Mouse (Mus musculus): ENCODE data around the gene Pla2g6.

Gene Pla2g6

DNA sequence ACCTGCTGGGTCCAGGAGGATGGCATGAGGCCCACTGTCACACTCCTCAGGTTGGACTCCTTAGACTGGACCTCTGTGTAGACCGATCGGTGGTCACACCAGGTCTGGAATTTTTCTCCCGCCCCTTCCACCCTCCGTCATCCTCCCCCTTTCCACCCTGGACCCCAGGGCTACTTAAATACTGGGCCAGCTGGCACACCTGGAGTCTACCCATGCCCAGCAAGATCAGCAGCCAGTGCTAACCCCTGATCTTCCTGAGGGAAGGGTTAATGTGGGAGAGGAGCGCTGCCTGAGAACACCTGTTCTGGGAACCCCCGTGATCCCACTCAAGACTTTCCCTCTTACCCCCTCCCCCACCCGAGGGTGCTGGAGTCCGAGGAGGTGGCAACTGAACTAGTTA, 20.5 kb upstream of the Pla2g6 start:
- no peak for DNase-seq

DNA sequence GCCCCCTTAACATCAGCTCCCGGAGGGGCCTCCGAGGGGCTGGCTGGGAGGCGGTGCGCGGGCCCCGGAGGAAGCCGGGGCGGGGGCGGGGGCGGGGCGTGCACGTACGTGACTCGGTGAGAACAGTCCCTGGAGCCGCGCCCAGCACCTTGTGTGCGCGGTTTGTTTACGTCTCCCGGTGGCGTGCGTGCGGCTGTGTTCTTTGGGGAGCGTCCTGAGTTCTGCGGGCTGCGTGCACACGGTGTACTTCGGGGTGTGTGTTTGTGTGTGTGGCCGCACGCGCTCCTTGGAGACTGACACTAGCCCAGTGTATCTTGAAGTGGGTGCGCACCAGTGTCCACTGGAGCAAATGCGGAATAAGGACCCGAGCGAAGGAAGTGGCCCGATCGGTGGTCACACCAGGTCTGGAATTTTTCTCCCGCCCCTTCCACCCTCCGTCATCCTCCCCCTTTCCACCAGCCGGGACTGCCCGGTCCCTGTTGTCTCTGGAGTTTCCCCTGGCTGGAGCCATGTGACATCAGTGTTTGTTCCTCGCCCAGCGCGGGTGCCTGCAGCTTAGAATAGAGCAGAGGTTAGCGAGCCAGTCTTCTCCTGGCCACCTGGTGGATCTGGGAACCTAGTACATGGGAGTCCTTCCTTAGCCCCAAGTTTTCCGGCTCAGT, 19.8 kb upstream of the Pla2g6 start:
- DNase-seq: peak; percentile 82

DNA sequence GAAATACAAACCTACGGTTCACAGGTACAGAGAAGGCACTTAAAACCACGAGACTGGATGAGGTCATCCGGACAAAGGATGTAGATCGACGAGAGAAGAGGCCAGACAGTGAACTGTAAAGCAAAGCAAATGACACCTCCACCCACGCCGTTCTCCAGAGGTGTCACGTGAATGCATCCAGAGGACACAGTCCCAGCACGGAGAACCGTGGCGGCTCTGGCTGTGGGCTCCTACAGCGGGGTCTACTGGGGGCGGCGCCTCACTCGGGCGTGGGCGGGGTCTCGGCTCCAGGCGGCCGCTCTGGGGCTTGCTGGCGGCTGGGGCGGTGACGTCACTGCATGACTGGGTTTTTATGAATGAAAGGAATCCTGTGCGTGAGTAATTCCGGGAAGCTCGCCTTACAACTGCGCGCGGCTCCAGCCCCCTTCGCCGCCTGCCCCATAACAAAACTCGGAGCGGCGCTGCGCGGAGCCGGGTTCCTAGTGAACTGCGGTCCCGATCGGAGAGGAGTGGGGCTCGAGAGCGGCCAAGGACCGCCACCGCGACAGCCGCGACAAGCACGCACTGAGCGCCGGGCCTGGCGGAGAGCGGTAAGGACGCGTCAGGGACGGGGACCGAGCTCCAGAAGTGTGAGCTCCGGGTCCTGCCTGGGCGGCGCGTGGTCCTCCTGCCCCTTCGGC, 19.1 kb upstream of the Pla2g6 start:
- DNase-seq: peak; percentile 95

DNA sequence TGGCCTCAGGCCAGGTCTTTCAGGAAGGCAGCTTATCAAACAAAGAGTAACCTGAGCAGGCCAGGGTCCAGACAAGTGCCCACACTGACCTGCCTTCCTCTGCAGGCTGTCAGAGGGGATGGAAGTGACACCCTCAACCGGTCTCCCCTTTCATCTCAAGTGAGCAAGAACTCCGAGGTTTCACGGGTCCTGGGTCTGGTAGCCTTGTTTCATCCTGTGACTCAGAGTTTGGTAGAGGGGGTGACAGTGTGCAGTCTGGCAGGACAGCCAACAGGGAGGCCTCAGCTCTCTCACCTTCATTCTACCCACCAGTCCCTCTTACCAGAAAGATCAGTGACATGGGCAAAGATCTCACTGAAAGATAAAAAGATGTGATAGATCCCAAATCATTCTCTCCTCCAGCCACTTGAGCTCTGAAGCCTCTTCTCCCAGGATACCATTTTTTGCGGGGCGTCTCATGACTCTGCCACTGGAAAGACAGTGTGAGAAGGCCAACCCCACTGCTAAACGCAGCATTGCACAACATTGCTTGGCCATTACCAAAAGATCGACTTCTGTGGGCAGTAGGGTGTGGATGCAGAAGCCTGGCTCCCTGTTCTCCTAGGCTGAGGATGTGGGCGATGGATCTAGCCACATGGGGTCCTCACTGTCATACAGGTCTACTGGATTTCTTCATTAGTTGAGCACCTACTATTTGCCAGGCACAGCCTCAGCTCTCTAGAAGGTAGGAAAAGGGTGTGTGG, 18.0 kb upstream of the Pla2g6 start, which contains the start of gene Maff:
Gene Maff (plus strand): TSS at position 571 of the 743 bp plus-strand sequence.
- no peak for DNase-seq

DNA sequence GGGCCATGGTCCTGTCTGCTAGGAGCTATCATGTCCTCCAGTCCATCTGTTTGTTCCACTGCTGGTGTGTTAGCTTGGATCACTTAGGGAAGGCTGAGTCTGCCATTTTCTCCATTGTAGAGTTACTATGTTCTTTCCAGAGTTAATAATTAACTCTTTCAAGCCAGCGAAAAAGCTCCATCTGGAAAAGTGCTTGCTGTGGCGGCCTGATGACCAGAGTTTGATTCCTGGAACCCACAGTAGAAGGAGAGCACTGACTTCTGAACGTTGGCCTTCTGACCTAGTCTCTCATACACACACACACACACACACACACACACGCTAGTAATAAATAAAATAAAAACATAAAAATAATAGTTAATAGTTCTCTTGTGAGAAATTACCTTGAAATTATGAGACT, 16.4 kb upstream of the Pla2g6 start:
- DNase-seq: no peak

DNA sequence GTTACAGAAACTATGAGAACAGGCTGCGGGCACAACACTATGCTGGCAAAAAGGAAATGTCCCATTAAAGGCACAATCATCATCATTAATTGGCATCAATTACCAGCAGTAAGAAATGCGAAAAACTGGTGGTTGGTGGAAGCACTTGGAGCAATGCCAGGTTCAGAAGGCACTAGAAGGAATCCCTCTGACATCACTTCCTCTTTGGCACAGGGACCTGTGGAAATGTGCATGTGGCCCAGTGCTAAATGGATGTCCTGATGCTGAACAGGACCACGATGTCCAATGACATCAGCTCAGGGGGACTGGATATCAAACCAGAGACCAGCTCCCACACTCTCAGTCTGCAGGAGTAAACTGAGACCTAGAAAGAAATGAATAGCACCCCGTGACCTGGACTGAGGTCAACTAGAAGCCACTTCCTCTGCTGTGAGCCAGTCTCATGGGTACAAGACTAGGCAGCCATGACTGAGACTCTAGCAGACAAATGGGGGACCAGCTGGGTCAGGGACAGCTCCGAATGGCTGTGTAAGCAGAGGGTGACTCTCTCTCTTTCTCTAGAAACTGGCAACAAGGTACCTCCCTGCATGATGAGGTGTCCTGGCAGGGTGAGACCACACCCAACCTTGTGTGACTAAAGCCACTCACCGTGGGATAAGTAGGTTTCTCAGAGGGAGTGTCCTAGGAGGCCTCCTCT, 14.6 kb upstream of the Pla2g6 start:
- no peak for DNase-seq

DNA sequence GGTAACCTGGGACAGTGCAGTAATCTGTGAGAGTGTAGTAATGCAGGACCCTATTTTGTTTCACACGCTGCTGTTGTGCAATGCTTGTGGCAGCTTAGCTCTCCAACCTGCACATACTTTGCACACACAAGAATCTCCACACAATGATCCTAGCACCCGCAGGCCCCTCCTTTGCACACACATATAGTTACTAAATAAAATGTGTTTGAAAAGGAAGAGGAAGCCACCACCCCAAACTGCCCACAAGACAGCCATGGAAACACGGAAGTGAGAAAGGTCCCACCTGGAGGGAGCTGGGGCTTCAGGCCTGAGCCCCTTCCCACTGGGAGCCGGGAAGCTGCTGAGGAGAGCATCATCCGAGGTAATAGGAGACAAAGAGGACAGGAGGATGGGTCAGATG, 10.8 kb upstream of the Pla2g6 start:
- DNase-seq: no peak

DNA sequence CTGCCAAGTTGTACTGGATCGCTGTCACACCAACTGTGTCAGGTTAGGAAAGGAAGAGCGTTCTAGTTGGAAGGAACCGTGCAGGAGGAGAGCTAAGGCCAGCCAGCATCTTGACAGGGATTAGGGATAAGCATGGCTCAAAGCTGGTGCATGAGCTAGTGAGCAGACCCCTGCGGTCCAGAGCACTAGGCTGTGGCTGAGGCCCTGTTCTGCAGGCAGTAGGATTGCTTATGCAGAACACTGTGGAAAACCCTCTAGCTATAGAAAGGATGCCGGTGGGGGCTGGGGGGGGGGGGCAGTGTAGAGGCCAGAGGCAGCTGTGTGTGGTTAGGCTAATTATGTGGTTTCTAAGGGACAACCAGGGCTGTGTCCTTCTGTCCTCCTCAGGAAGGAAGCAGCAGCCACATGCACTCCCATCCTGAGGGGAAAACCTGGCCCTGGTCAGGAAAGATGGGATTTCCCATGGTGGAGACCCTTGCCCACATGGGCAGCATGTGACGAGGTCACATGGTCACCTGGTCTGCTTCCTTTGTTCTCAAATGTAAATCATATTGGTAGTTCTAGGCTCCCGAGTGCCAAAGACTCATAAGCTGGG, 7.0 kb upstream of the Pla2g6 start:
- DNase-seq: no peak

DNA sequence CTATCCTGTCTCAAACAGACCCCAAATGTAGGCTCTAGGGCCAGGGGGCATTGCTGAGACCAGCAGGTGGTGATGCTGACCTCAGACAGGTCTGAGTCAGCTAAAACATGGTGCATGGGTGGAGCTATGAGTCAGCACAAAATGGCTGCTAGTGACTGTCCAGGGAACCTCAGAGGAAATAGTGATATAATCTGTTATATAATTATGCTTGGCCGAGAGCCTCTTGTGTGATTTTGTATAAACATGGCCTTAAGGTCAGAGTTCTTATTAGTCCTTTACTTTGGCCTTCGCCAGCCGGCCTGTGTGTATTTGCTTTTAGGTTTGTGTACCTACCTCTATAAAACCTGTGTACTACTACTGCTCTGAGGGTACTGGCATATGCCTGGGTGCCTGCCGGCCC, 5.2 kb upstream of the Pla2g6 start:
- DNase-seq: no peak

DNA sequence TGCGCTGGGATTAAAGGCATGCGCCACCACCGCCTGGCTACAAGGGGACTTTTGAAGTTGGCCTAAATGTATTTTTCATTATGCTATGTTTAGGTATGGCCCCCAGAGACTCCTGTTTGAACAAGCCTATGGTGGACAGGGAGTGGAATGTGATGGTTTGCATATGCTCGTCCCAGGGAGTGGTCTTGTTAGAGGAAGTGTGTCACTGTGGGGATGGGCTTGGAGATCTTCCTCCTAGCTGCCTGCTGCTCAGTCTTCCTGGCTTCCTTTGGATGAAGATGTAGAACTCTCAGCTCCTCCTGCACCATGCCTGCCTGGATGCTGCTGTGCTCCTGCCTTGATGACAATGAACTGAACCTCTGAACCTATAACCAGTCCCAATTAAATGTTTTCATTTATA, 2.3 kb upstream of the Pla2g6 start:
- DNase-seq: no peak

DNA sequence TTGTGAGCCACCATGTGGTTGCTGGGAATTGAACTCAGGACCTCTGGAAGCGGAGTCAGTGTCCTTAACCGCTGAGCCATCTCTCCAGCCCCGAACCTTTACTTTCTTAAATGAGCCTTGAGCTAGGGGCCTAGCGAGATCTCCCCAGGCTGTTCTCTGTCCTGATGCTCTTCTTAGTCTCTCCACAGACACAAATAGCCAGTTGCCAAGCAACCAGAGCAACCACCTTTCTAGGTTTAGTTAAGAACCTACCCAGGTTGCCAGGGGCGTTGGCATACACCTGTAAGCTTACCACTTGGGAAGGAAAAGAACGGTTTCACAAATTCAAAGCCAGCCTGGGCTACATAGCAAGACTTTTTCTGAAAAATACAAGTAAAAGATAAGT, 1.8 kb upstream of the Pla2g6 start:
- no peak for DNase-seq

DNA sequence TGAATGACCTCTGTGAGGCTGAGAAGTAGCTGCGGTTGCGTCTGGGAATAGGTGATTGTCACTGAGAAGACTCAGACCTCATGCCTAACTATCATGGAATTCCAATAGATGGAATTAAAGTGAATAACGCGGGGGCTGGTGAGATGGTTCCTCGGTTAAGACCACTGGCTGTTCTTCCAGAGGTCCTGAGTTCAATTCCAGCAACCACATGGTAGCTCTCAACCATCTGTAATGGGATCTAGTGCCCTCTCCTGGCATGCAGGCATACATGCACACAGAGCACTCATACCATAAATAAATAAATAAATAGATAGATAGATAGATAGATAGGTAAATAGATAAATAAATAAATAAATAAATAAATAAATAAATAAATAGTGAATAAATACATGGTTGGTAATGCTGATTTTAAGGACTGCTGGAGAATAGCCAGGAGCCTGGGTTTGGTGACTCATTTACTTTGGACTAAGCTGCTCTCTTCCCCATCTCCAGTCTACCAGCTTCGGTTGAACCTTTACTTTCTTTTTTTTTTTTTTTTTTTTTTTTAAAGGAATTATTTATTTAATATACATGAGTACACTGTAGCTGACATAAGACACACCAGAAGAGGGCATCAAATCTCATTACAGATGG, 1.3 kb upstream of the Pla2g6 start:
- DNase-seq: no peak

DNA sequence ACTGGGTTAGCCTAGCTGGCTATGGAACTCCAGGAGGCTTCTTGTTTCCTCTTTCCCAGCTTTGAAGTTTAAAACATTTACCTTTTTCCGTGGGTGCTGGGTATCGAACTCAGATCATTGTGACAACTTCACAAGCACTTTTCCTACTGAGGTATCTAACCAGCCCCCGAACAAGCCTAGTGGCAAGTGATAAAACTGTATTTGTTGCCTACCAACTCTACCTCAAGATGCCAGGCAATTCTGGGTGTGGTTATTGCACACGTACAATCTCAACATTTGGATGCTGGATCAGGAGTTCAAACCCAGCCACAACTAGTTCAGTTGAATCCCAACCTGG, 717 bp upstream of the Pla2g6 start:
- no peak for DNase-seq

DNA sequence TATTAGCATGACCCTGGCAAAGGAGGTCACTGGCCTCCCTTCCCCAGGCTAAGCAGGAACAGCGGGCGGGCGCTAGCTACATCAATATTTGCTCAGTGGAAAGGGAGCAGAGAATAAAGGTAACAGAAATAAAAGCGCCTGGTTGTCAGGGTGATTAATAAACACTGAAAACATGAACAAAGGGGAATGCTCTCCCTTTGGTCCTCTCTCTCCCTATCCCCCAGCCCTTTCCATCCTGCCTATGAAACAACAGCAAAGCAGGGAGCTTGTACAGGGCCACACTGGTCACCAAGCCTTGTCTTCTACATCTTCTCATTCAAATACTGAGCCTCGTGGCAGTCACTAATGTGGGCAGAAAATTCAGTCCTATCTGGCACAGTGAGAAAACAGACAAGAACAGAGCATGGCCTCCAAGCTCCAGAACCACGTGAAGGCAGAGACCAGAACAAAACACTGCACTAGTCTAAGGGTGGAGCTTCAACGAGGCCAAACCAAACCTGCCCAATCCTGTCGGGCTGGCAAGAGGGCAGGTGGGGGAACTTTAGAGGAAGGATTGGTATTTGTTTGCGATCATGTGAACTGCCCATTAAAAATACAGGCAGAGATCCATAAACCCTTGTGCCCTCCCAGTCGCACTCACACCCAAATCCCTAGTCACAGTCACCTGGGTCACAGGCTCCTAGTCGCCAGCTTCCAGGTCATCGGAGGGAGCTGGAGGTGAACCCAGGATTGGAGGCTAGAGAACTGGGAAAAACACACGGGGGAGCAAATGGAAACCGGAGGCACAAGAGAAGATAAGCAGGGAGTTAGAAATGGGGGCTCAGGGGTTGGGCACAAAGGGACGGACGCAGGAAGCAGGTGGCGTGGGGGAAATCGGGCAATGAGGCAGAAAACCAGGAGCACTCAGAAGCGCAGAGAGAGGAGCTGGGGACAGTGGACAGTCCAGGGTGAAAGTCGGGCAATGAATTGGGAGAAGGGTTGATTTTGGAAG, 924 bp downstream of the Pla2g6 start:
- DNase-seq: no peak

DNA sequence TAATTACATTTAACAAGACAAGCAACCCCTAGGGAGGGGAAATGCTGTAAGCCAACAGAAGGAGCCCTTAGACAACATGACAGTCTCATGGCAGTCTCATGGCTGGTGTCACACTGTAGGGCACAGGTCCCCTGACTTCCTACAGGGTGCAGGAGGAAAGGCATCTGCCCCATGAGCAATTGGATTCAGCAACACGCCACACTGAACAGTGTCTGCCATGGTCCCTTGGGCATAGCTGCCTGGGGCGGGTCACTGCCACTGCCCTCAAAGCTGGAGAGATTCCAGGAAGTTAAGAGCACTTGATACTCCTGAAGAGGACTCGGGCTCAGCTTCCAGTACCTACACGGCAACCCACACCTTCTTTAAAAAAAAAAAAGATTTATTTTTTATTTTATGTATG, 1.9 kb downstream of the Pla2g6 start:
- peak; percentile 57 for DNase-seq

DNA sequence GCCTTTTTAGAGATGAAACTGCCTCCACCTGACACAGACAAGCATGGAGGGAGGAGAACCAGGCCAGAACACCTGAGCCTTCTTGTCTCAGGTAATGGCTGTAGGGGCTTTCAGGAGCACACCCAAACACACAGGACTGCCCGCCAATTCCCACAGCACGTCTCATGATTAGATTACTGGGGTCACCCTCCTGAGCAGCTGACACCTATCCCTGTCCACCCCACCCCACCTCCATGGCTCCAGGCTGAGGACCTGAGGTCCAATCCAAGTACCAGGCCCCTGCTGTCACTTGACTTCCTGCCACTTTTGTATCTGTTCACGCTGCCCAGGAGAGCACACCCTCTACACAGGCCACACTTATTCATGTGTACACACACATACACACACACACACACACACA, 2.4 kb downstream of the Pla2g6 start:
- no peak for DNase-seq

DNA sequence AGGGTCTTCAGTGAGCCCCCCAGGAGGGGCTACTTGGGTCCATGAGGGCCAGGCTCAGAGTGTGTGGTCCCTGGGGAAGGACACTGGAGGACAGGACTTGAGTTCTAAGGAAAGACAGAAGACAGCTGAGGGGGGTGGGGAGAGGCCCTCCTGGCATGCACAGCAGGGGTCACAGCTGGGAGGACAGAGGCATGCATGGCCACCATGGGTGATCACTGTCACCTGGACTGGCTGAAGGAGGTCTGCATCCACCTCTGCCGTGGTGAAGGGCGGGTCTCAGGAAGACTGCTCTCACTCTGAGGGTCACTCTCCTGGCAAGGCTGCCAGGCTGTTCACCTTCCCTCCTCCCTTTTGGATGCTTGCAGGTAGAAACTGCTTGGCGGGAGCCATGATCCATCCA, 3.8 kb downstream of the Pla2g6 start:
- no peak for DNase-seq

DNA sequence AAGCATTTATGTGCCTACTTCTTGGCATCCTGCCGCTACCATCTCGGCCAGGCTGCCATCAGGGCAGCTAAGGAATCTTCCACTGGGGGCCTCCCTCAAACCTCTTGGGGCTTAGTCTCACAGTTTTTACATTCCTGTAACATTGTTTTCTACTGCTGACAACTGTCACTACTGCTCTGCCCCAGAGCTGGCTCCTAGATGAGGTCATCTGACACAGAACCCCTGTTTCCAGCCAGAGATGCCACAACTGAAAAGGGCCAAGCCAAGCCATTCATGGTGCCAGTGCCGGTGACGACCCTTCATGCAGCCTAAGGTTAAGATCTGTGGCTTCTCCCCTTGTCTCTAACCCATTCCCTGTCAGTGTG, 4.4 kb downstream of the Pla2g6 start:
- DNase-seq: no peak

DNA sequence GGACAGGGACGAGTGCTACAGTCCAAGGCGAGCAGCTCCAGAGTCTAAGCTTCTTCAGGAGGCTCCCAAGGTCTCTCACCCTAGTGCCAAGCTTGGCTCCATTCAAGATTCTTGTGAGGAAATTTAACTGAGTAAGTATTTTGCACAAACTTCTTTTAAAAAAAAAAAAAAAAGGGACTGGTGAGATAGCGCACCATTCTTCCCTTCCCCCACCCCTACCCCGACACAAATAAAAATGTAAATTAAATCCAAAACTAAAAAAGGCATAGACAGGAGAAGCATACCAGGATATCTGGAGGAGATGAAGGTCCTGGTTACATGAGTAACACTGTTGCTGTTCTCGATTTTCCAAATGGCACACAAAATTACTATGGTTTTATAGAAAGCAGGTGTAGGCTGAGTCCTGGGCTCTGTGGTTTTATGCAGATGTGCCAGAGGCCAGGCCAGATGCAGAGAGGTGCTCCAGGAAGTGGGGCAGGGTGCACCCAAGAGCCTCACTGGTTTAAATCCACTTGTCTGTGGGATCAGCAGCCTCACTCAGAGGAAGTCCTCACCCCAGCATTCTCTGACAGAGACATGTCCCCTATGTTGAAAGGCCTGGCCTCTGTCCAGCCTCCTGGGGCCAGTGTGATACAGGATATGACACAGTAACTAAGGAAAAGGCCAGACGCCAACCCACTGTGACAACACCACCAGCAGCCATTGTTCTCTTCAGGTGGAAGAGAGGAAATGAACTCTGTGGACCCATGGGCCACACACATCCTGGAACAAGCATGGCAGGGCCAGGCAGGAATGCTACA, 5.0 kb downstream of the Pla2g6 start:
- DNase-seq: peak; percentile 92

DNA sequence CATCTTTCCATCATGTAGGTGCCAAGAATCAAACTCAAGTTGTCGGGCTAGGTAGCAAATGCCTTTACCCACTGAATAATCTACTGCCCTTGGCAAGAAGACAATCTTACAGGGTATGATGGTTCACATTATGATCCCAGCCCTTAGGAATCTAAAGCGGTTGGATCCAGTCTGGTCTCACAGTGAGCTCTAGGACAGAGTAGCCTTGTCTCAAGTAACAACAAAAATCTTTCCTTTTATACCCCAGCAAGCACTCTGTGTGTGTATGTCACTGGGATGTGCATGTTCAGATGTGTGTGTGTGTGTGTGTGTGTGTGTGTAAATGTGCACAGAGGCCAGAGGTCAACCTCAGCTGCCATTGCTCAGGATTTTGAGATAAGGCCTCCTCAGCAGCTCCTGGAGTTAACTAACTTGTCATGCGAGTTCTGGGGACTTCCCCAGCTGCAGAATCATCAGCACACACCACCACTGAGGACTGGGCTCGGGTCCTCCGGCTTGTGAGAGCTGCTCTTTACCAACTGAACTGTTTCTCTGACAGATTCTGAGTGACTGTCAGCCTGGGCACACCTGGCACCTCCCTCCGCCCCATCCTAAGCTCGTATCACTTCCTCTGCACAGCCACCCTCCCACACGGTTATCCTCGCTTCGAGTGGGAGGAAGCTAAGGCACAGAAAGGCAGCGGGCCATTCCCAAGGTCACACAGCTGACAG, 5.8 kb downstream of the Pla2g6 start:
- no peak for DNase-seq
